Mouse (Mus musculus): ENCODE results near the gene Atp6v0a4. TPM values are rescaled to one million over a fixed set of nuclear protein-coding genes. Genes with fewer than 3 reads are reported as not detected.

Gene Atp6v0a4
- polyA plus RNA-seq, 1 experiment from 2014 or later, result 0.45 TPM

DNA sequence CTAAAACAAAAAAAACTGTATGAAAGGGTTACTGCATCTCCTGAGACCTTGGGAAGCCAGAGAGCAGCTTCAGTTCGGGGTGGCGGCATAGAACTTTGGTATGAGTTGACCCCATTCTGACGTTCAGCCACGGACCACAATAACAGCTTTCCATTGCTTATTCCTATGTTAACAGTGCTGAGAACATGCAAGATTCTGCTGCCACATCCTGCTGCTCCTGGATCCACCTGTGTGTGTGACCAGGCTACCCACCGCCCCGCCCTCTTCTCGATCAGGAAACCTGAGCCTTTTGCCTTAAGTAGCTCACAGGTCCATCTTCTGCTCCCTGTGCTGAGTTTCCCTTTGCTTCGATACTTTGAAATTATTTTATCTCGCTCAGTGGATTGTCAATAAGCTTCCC lies 18.5 kb downstream of the Atp6v0a4 start:
- Histone ChIP-seq H3K4me2 (no peak overlapping the region), H3K4me1 (peaks cover 5% of the 10 kb centered on the region; the same call in 1 of the 2 replicates), H3K4me3 (no peak overlapping the region), H3K27me3 (replicated peaks) (peaks cover 14% of the 10 kb centered on the region; the same call in 1 of the 2 replicates), H3K9ac (no peak overlapping the region), H3K9me3 (no peaks in the 10 kb centered on the region), H3K36me3 (no peaks in the 10 kb centered on the region), H3K27ac (replicated peaks) (no peak overlapping the region)
- WGBS, result 82% methylated on average over 9 of the region's 9 CpGs
- no peak for ATAC-seq (ENCODE audit: extremely low read depth, insufficient number of reproducible peaks, low FRiP score, low TSS enrichment)

DNA sequence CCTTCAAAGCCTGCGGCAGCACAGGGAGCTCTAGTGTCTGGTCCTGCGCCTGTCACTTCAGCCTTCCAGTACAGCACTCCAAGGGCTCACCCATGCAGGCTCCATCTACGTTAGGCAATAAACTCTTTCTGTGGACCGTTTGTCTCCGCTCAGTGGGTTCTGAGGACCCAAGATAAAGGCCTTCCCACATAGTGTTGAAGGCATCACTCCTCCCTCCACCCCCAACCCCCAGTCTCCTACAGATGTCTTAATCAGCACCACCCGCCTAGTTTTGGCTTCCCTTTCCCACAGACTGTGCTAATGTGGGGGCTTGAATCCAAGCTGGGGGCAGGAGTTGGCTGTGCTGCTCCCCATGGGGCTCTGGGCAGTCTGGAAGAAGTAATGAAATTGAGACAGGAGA lies 20.6 kb downstream of the Atp6v0a4 start:
- H3K9me3 ChIP-seq, result no peaks in the 10 kb centered on the region
- H3K27me3 ChIP-seq (replicated peaks), result 0 out of 2 replicates have a peak, but pooled peaks cover 1% of the 10 kb centered on the region
- 30% methylated on average over 6 of the region's 6 CpGs for WGBS
- no peaks in the 10 kb centered on the region for H3K4me1 ChIP-seq
- H3K27ac ChIP-seq (replicated peaks), result no peak overlapping the region
- H3K36me3 ChIP-seq, result no peaks in the 10 kb centered on the region
- no peak overlapping the region for H3K4me2 ChIP-seq
- ATAC-seq (ENCODE audit: extremely low read depth, insufficient number of reproducible peaks, low FRiP score, low TSS enrichment), result no peak
- H3K4me3 ChIP-seq, result no peak overlapping the region
- H3K9ac ChIP-seq, result no peak overlapping the region

DNA sequence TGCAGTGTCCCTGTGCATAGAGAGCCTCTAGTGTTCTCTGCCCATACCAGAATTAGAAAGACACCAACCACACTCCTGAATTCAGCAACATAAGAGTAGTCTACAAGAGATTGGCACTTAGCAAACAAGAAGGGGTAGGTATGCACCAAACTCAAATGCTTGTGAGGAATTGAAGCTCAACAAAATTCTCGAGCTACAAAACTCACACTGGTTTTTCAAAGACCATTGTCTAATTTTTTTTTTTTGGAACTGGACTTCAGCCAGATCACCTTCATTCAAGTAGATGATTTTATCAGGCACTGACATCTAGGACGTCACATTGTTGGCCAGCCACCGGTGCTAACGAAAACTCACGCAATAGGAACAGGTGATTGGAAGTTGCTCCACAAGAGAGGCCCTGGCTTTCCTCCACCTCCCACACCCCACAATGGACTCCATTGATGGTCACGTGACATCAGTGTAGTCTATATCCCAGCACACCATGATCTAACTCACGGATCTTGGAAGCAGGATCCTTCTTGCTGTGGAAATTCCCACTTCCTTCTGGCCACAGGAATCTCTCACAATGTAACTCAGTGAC lies 22.1 kb downstream of the Atp6v0a4 start:
- H3K9ac ChIP-seq, result no peak overlapping the region
- H3K27me3 ChIP-seq (replicated peaks), result no peaks in the 10 kb centered on the region
- H3K4me1 ChIP-seq, result no peaks in the 10 kb centered on the region
- H3K4me2 ChIP-seq, result no peak overlapping the region
- no peak for ATAC-seq (ENCODE audit: extremely low read depth, insufficient number of reproducible peaks, low FRiP score, low TSS enrichment)
- no peaks in the 10 kb centered on the region for H3K36me3 ChIP-seq
- H3K27ac ChIP-seq (replicated peaks), result no peak overlapping the region
- H3K9me3 ChIP-seq, result no peaks in the 10 kb centered on the region
- 83% methylated on average over 7 of the region's 7 CpGs for WGBS
- no peak overlapping the region for H3K4me3 ChIP-seq

DNA sequence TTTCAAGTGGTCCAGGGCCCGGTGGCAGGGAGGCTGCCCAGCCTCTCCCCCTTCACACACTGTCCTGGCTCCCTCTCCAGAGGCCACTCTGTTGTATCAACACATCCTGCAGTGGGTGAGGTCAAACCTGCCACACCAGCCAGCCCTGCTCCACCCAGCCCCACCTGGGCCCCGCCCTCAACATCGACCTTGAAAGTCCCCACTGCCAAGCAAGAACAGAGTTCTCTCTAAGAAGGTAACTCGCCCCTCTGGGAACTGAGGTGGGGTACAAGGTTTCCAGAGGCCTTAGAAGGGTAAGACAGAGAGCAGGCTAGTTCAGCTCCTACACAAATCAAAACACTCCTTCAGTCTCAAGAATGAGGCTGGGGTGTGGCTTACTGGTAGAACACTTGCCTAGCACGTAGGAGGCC lies 27.4 kb downstream of the Atp6v0a4 start:
- Histone ChIP-seq H3K9ac (no peak overlapping the region), H3K4me1 (no peaks in the 10 kb centered on the region), H3K9me3 (no peaks in the 10 kb centered on the region), H3K27ac (replicated peaks) (no peak overlapping the region), H3K4me2 (no peak overlapping the region), H3K36me3 (no peaks in the 10 kb centered on the region), H3K27me3 (replicated peaks) (no peaks in the 10 kb centered on the region), H3K4me3 (no peak overlapping the region)
- WGBS, result 45% methylated on average over 5 of the region's 5 CpGs
- ATAC-seq (ENCODE audit: extremely low read depth, insufficient number of reproducible peaks, low FRiP score, low TSS enrichment), result no peak

DNA sequence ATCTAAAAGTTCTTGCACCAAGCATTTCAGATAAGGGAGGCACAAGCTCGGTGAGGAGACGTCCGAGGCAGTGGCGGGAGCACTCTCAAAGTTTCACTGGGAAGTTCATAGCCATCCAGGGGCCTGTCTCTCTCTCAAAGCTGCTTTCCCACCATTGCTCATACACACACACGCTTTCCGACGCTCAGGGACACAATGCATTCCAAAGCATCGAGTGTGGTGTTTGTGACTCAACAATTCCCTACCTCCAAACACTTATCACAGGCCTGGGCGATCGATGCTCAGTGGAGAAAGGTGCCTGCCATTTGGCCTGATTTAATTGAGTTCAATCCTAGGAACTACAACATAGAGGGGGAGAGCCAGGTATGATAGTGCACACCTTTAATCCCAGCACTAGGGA lies 29.7 kb downstream of the Atp6v0a4 start:
- no peaks in the 10 kb centered on the region for H3K4me1 ChIP-seq
- no peak for ATAC-seq (ENCODE audit: extremely low read depth, insufficient number of reproducible peaks, low FRiP score, low TSS enrichment)
- WGBS, result 73% methylated on average over 10 of the region's 10 CpGs

DNA sequence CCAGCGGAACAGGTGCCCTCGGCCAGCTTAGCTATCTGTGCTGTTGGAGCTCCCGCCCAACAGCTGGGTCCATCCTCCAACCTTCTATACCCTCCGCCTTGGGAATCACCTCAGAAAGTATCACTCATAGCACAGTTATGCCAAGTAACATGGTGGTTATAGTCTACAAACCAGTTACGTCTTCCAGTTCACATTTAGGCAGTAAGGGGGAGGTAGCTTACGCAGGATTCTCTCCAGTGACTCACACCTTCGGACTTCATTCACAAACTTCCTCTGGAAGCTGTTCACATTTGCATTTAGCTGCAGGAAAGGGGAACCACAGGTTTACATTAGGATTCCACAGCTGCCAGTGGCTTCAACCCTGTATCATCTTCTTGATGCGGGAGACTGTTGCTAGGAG lies 31.8 kb downstream of the Atp6v0a4 start:
- H3K36me3 ChIP-seq, result no peaks in the 10 kb centered on the region
- 87% methylated on average over 8 of the region's 8 CpGs for WGBS

More for the DNA sequence above, 29.7 kb downstream of the Atp6v0a4 start:
- H3K9me3 ChIP-seq, result no peaks in the 10 kb centered on the region
- no peaks in the 10 kb centered on the region for H3K27me3 ChIP-seq (replicated peaks)
- H3K27ac ChIP-seq (replicated peaks), result no peak overlapping the region
- no peak overlapping the region for H3K4me3 ChIP-seq
- H3K4me2 ChIP-seq, result no peak overlapping the region
- no peak overlapping the region for H3K9ac ChIP-seq
- H3K36me3 ChIP-seq, result no peaks in the 10 kb centered on the region

DNA sequence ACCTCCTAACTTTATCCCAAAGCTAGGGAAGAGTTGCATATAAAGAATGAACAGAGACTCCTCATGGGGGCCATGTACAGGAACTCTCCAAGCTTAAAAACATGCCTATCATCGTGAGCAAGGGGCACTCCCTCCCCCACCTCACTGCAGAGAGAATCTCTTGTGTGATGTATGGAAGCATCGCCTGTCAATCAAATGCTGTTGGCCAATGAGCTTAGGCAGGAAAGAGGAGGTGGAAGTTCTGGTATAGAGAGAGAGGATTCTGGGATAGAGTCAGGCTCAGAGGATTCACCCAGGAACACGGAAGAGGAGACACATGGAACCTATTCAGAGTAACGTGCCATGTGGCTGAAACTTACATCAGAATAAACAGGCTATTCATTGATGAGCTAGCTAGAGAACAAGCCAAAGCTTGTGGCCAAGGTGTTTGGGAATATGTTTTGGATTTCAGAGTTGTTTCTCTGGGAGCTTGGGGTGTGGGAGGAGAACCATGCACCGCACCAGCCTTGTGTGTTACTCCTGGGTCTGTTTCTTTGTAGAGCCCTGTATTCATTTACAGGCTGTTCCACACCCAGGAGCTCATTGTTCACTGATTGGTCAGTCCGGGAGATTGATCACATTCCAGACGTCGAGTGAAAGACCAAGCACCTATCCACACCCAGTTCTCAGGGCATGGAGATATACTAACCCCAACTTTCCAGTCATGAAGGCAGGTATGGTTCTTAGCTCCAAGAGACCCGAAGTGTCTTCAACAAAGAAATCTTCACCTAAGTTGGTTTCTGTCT lies 37.0 kb downstream of the Atp6v0a4 start:
- Histone ChIP-seq H3K4me3 (no peak overlapping the region), H3K4me2 (no peak overlapping the region), H3K27me3 (replicated peaks) (no peaks in the 10 kb centered on the region), H3K4me1 (peaks cover 2% of the 10 kb centered on the region; the same call in 1 of the 2 replicates), H3K9ac (no peak overlapping the region), H3K9me3 (no peaks in the 10 kb centered on the region), H3K27ac (replicated peaks) (no peak overlapping the region), H3K36me3 (no peaks in the 10 kb centered on the region)
- WGBS, result 77% methylated on average over 9 of the region's 9 CpGs
- ATAC-seq (ENCODE audit: extremely low read depth, insufficient number of reproducible peaks, low FRiP score, low TSS enrichment), result no peak

More for the DNA sequence above, 31.8 kb downstream of the Atp6v0a4 start:
- Histone ChIP-seq H3K4me1 (no peaks in the 10 kb centered on the region), H3K4me3 (no peak overlapping the region), H3K4me2 (no peak overlapping the region), H3K27ac (replicated peaks) (no peak overlapping the region), H3K9ac (no peak overlapping the region), H3K9me3 (no peaks in the 10 kb centered on the region), H3K27me3 (replicated peaks) (no peaks in the 10 kb centered on the region)
- no peak for ATAC-seq (ENCODE audit: extremely low read depth, insufficient number of reproducible peaks, low FRiP score, low TSS enrichment)

DNA sequence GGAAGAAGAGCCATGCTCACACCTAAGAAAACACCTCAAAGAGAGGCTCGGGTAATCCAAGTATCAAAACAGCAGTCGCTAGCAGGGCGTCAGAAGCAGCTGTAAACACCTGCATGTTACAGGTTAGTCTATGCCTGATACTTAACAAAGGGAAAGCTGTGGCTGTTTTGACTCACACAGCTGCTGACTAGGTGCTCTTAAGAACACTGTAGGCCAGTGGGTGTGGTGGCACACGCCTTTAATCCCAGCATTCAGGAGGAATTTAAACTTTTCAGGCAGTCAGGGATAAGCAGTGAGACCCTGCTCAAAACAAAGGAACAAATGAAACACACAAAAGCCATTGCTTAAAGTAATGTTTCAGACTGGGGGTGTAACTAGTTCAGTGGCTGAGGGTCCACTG lies 41.2 kb downstream of the Atp6v0a4 start:
- H3K36me3 ChIP-seq, result no peaks in the 10 kb centered on the region
- ATAC-seq (ENCODE audit: extremely low read depth, insufficient number of reproducible peaks, low FRiP score, low TSS enrichment), result no peak
- H3K9me3 ChIP-seq, result no peaks in the 10 kb centered on the region
- no peak overlapping the region for H3K4me3 ChIP-seq
- no peak overlapping the region for H3K27ac ChIP-seq (replicated peaks)
- 32% methylated on average over 4 of the region's 4 CpGs for WGBS
- H3K4me1 ChIP-seq, result peaks cover 29% of the 10 kb centered on the region
- no peak overlapping the region for H3K9ac ChIP-seq
- no peak overlapping the region for H3K4me2 ChIP-seq
- H3K27me3 ChIP-seq (replicated peaks), result no peaks in the 10 kb centered on the region

DNA sequence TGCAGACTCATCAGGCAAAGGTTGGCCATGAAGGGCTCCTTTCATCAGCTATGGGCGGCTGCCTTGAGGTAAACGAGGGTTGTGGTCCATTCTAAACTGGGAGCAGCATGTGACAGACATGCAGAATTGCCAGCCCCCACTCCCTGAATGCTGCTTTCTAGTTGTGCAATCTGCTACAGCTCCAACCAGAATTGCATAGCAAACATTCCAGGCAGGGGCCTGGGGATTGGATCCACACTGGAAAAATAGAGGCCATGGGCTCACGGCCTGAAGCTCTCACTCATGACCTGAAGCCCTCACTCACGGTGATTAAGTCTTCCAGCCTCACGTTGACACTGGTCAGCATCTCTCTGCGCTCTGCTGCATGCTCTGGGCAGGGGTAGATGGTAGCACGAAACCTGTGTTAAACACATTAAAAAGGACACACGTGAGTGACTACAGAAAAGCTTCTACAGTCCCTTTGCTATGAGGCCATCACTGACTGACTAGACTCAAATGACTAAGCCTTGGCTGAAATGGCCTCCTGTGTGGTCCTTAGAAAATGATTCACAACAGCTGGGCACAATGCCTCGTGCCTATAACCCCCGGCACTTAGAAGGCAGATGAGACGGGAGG lies 42.6 kb downstream of the Atp6v0a4 start:
- peak overlapping the region; percentile 77 for H3K27ac ChIP-seq (replicated peaks)
- no peak overlapping the region for H3K4me3 ChIP-seq
- no peaks in the 10 kb centered on the region for H3K9me3 ChIP-seq
- no peaks in the 10 kb centered on the region for H3K27me3 ChIP-seq (replicated peaks)
- H3K36me3 ChIP-seq, result no peaks in the 10 kb centered on the region
- 41% methylated on average over 11 of the region's 11 CpGs for WGBS
- H3K4me1 ChIP-seq, result peaks cover 29% of the 10 kb centered on the region
- H3K4me2 ChIP-seq, result peak overlapping the region; percentile 27
- H3K9ac ChIP-seq, result no peak overlapping the region
- ATAC-seq (ENCODE audit: extremely low read depth, insufficient number of reproducible peaks, low FRiP score, low TSS enrichment), result 0 out of 2 replicates have a peak, but pooled peaks have one; percentile 9

DNA sequence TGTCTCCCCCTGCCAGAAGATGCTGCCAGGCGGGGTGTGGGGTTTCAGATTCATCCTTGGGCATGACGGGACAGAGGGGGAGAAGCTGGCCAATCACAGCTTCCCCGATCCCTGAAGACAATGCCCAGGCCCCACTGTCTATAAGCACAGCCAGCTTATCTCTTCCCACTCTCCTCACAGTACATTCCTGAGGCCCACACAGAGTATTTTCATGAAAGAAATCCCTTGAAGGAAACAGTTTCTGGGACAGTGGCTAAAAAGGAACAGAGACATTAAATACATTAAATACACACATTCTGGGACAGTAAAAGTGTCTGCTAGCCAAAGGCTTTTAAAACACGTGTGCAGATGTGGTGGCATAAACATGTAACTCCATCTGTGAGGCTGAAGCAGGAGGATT lies 44.0 kb downstream of the Atp6v0a4 start:
- H3K27ac ChIP-seq (replicated peaks), result no peak overlapping the region; the same call in 1 of the 2 replicates
- WGBS, result 31% methylated on average over 4 of the region's 4 CpGs
- no peak for ATAC-seq (ENCODE audit: extremely low read depth, insufficient number of reproducible peaks, low FRiP score, low TSS enrichment)

DNA sequence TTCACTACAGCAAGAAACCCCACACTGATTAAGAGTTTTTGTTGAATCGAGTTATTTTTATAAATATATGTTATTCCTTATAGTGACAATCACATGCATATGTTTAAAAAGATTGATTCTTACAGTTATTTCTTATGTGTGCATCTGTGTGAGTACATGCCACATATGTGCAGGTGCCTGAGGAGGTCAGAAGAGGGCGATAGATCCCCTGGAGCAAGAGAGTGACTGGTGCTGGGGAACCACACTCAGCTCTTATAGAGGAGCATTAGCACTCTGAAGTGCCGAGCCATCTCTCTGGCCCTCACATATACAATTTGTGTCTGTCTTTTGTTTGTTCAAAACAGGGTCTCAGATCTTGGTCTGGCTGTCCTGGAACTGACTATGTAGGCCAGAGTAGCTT lies 50.8 kb downstream of the Atp6v0a4 start:
- no peak for ATAC-seq (ENCODE audit: extremely low read depth, insufficient number of reproducible peaks, low FRiP score, low TSS enrichment)
- Histone ChIP-seq H3K27ac (replicated peaks) (no peak overlapping the region), H3K9me3 (peaks cover 3% of the 10 kb centered on the region; the same call in 1 of the 2 replicates), H3K36me3 (no peaks in the 10 kb centered on the region), H3K4me2 (no peak overlapping the region), H3K27me3 (replicated peaks) (no peaks in the 10 kb centered on the region), H3K4me1 (peaks cover 19% of the 10 kb centered on the region), H3K9ac (no peak overlapping the region), H3K4me3 (no peak overlapping the region)
- WGBS, result 89% methylated on average over 3 of the region's 3 CpGs

More for the DNA sequence above, 44.0 kb downstream of the Atp6v0a4 start:
- H3K27me3 ChIP-seq (replicated peaks), result no peaks in the 10 kb centered on the region
- H3K36me3 ChIP-seq, result no peaks in the 10 kb centered on the region
- H3K4me3 ChIP-seq, result no peak overlapping the region
- no peaks in the 10 kb centered on the region for H3K9me3 ChIP-seq
- no peak overlapping the region for H3K4me2 ChIP-seq
- peaks cover 29% of the 10 kb centered on the region for H3K4me1 ChIP-seq
- H3K9ac ChIP-seq, result no peak overlapping the region
